Mouse (Mus musculus) heart, embryonic 12.5 days (tissue): ENCODE measurements around the gene Gm45717. TPM values are rescaled to one million over a fixed set of nuclear protein-coding genes. Genes with fewer than 3 reads are reported as not detected.

Experiments
- ATAC-seq: fragments of 200-750 bp; cut with Nextera tagmentation; 2 replicates; pipeline ENCODE4 v1.8.0; 2017; ENCODE audit warnings: moderate TSS enrichment, moderate library complexity; ENCODE audit not compliant: insufficient number of reproducible peaks, low FRiP score
- H3K27ac ChIP-seq: fragments of 300-500 bp; sonication (generic); 2 replicates; pipeline ENCODE4 v1.5.1; 2016; ENCODE audit warnings: mild to moderate bottlenecking, moderate library complexity; ENCODE audit not compliant: poor library complexity, severe bottlenecking
- H3K27me3 ChIP-seq: fragments of 300-500 bp; sonication (generic); replicated peaks from 2 replicates; pipeline ENCODE4 v1.6.1; 2016; ENCODE audit warnings: mild to moderate bottlenecking, moderate library complexity
- H3K36me3 ChIP-seq: fragments of 300-500 bp; sonication (generic); 2 replicates; pipeline ENCODE4 v1.6.1; 2016; ENCODE audit warnings: mild to moderate bottlenecking, moderate library complexity
- H3K4me1 ChIP-seq: fragments of 300-500 bp; sonication (generic); replicated peaks from 2 replicates; pipeline ENCODE4 v1.6.1; 2016; ENCODE audit warnings: mild to moderate bottlenecking
- H3K4me2 ChIP-seq: fragments of 300-500 bp; sonication (generic); 2 replicates; pipeline ENCODE4 v1.6.1; 2016; ENCODE audit warnings: mild to moderate bottlenecking, moderate library complexity
- H3K4me3 ChIP-seq: fragments of 300-500 bp; sonication (generic); 2 replicates; pipeline ENCODE4 v1.5.1; 2016; ENCODE audit warnings: mild to moderate bottlenecking
- H3K9ac ChIP-seq: fragments of 300-500 bp; sonication (generic); 2 replicates; pipeline ENCODE4 v1.6.1; 2016; ENCODE audit warnings: mild to moderate bottlenecking, moderate library complexity
- H3K9me3 ChIP-seq: fragments of 300-500 bp; sonication (generic); replicated peaks from 2 replicates; pipeline ENCODE4 v1.6.1; 2016; ENCODE audit warnings: mild to moderate bottlenecking, moderate library complexity
- WGBS: fragments of 180-500 bp; shearing (Covaris S2); methylation state at CpG from one replicate; pipeline ENCODE4 v1.1.7; 2016; 5-methylcytosine and 5-hydroxymethylcytosine counted together
- polyA plus RNA-seq: library from polyadenylated mRNA; unstranded; fragments of >200 nt; fragmentation: Nextera tagmentation; extraction: Ambion mirVana; gene quantifications from 2 replicates; pipeline ENCODE4 v1.2.1, GENCODE M21; 2016

The Gm45717 gene
- polyA plus RNA-seq, 1 experiment from 2014 or later, result not detected

DNA sequence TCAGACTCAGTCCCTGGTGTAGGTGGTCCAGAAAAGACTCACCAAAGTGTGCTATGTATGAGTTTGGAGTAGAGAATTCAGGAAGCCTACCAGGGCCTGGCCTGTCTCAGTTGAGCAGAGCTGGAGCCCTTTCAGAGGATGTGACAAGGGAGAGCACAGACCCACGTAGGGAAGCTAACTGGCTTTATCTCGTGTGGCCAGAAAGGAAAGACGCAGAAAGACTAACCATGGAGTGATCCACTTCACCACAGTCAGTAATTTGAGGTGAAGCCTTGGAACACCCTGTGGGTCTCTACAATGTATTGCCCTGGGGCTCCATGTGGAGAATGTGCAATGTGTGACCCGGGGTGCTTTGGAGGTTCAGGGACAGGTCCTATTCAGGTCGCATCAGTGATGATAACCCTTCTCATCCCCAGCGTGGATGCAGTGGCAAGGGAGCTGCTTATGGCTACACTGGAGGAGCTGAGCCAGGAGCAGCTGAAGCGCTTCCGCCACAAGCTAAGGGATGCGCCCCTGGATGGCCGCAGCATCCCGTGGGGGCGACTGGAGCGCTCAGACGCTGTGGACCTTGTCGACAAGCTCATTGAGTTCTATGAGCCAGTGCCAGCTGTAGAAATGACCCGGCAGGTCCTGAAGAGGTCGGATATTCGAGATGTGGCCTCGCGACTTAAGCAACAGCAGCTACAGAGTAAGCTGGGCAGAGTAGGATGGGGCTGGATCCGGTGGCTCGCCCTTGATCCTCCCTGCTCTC is 34.3 kb downstream of the Gm45717 start:
- H3K4me2 ChIP-seq, result no peak overlapping the region
- WGBS, result 22% methylated on average over 22 of the region's 22 CpGs
- H3K36me3 ChIP-seq, result no peaks in the 10 kb centered on the region
- H3K9me3 ChIP-seq, result no peaks in the 10 kb centered on the region
- peaks cover 11% of the 10 kb centered on the region for H3K4me1 ChIP-seq
- no peak overlapping the region for H3K4me3 ChIP-seq
- H3K27me3 ChIP-seq, result peaks cover 87% of the 10 kb centered on the region
- no peak overlapping the region for H3K9ac ChIP-seq
- H3K27ac ChIP-seq, result no peak overlapping the region
- no peak for ATAC-seq

DNA sequence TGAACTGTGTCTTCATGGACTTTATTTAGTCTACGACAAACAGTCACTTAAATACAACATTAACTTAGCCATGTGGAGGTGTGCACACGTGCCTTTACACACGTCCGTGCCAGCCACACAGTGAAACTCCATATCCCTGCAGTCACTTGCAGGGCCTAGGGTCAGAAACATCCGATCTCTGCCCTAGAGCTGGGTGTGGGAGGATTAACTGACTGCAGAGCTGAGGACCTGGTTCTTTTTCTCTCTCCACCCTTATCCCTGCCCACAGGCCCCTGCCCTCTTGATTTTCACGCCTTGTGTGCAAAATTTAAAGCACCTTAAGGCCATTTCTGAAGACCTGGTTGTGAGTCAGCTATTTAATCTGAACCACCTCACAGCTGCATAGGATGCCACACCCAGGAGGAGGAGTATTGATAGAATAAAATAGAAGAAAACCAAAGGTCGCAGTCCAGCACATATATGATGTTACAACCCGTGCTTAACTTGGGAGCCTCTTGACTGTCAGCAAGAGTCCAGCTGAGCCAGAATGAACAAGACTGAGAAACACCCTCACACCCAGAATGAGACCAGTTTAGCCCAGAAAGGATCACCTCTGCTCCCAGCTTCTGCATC is 35.2 kb downstream of the Gm45717 start, which contains the start of gene Nlrp6:
Gene Nlrp6 (plus strand): TSS at position 485 of the 612 bp plus-strand sequence.
- H3K4me2 ChIP-seq, result no peak within 1 kb of the TSS
- peaks cover 11% of the 10 kb centered on the region for H3K4me1 ChIP-seq
- ATAC-seq, result no peak
- no peak within 1 kb of the TSS for H3K9ac ChIP-seq
- no peak within 1 kb of the TSS for H3K27ac ChIP-seq
- H3K36me3 ChIP-seq, result no peaks in the 10 kb centered on the region
- no peaks in the 10 kb centered on the region for H3K9me3 ChIP-seq
- no peak within 1 kb of the TSS for H3K4me3 ChIP-seq
- WGBS, result 71% methylated on average over 8 of the region's 8 CpGs
- peaks cover 85% of the 10 kb centered on the region for H3K27me3 ChIP-seq

DNA sequence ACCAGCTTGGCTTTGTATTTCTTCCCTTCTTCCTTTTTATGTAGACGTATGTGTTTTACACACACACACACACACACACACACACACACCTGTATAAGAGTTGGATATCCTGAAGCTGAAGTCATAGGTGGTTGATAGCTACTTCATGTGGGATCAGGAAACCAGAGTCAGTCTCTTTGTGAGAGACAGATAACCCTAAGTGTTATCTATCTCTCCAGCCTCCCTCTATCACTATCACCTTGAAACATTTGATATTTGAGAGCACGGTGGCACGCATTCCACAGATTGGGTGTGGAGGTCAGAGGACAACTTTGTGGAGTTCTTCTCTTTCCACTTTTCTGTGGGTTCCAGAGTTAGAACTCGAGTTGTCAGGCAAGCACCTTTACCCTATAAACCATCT is 35.8 kb downstream of the Gm45717 start:
- 38% methylated on average over 4 of the region's 4 CpGs for WGBS
- Histone ChIP-seq H3K27me3 (peaks cover 80% of the 10 kb centered on the region), H3K4me3 (no peak overlapping the region), H3K9ac (no peak overlapping the region), H3K27ac (no peak overlapping the region), H3K36me3 (no peaks in the 10 kb centered on the region), H3K4me1 (peaks cover 11% of the 10 kb centered on the region), H3K4me2 (no peak overlapping the region), H3K9me3 (no peaks in the 10 kb centered on the region)
- ATAC-seq, result no peak

DNA sequence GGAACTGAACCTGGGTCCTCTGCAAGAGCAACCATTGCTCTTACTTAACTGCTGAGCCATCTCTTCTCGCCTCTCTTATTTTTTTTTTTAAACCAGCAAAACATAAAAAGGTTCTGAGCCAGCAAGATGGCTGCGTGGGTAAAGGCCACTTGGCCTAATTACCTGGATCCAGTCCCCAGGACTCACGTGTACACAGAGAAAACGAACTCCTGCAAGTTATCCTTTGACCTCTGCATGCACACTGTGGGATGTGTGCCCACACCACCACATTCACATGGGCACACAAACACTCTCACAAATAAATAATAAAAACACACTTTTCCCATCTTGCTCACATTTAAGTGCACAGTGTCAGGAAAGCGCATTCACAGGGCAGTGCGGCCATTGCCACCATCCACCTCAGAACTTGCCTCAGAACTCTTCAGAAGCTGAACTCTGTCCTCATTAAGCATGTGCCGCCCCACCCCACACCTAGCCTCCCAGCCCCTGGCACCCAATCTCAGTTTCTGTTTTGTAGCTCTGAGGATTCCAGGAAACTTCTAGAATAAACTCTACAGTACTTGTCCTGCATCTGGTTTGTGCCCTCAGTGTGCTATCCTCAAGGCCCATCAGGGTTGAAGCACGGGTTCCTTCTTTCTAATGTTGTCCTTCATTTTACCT is 41.6 kb downstream of the Gm45717 start:
- no peak overlapping the region for H3K27ac ChIP-seq
- H3K4me2 ChIP-seq, result no peak overlapping the region
- no peaks in the 10 kb centered on the region for H3K4me1 ChIP-seq
- no peak for ATAC-seq
- WGBS, result 80% methylated on average over 8 of the region's 8 CpGs
- H3K4me3 ChIP-seq, result no peak overlapping the region
- H3K36me3 ChIP-seq, result no peaks in the 10 kb centered on the region
- no peaks in the 10 kb centered on the region for H3K9me3 ChIP-seq
- peaks cover 34% of the 10 kb centered on the region for H3K27me3 ChIP-seq
- H3K9ac ChIP-seq, result no peak overlapping the region

DNA sequence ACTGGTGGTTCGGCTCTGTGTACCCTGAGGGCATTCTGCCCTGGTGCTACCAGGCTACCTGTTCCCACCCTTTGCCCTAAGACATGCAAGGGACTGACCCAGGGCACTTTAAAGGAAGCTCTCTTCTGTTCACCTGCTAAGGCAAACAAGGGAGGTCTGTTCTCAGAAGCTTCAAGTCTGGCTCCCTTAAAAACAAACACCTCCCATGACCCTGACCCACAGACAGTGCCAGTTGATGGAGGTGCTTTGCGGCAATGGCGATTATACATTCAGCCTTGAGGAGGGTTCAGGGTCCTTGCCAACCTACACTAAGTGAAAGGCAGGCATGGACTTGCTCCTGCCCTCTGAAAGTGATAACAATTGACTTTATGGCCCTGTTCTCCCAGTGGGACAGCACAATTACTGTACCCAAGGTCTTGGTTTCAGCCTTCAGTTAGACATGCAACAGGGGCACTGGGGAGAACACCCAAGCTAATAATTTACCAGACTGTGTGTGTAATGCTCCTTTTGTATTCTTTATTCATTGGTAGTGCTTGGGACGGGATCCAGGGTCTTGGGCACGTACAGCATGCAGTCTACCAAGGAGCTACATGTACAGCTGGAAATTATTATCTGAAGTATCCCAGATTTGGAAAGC is 42.8 kb downstream of the Gm45717 start:
- no peak overlapping the region for H3K4me2 ChIP-seq
- 77% methylated on average over 5 of the region's 5 CpGs for WGBS
- H3K4me3 ChIP-seq, result no peak overlapping the region
- no peak overlapping the region for H3K27ac ChIP-seq
- no peaks in the 10 kb centered on the region for H3K9me3 ChIP-seq
- no peaks in the 10 kb centered on the region for H3K36me3 ChIP-seq
- peaks cover 25% of the 10 kb centered on the region for H3K27me3 ChIP-seq
- no peaks in the 10 kb centered on the region for H3K4me1 ChIP-seq
- H3K9ac ChIP-seq, result no peak overlapping the region
- ATAC-seq, result no peak

DNA sequence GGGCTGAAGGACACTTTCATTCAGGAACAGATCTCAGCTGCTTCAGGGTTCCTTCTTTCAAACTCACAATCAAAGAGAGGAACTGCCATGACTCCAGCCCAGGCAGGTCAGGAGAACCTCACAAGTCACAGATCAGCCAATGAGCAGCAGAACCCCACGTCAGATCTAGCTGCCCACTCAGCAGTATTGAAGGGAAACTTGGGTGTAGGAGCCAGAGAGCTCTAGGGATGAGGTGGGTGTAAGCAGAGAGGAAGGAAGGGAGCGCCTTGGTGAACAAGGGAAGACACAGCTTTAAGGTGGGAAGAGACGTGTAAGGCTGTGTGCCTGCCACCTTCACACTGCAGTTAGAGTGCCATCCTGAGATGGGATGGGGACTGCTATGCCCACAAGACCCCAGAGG is 43.4 kb downstream of the Gm45717 start:
- Histone ChIP-seq H3K9ac (no peak overlapping the region), H3K27ac (no peak overlapping the region), H3K4me1 (no peaks in the 10 kb centered on the region), H3K27me3 (peaks cover 20% of the 10 kb centered on the region), H3K4me2 (no peak overlapping the region), H3K36me3 (no peaks in the 10 kb centered on the region), H3K9me3 (no peaks in the 10 kb centered on the region), H3K4me3 (no peak overlapping the region)
- WGBS, result 62% methylated on average over 3 of the region's 3 CpGs
- ATAC-seq, result no peak

DNA sequence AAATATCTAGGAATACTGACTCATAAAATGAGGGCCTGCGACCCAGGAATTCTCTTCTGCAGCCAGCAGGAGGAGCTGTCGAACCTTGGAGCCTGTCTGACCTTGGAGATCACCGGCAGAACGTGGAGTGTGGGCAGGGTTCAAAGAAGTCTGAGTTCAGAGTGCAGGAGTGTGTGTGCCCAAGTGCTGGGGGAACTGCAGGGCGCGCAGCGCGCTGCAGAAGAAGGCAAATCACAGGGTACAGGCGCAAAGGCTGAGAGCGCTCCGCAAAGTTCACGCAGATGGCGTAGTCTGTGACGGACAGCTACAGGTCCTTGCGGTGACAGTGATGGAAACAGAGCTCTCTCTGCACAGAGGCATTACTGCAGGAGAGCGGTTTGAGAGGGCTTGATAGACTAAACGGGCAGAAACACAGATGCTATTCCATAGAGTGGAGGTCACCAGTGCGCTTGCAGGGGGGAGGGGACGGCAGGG is 47.1 kb downstream of the Gm45717 start:
- peak overlapping the region; percentile 82 for H3K4me2 ChIP-seq
- H3K4me3 ChIP-seq, result peak overlapping the region; percentile 48
- no peaks in the 10 kb centered on the region for H3K36me3 ChIP-seq
- 2% methylated on average over 19 of the region's 19 CpGs for WGBS
- H3K27me3 ChIP-seq, result 0 out of 2 replicates have a peak, but pooled peaks cover 16% of the 10 kb centered on the region
- no peaks in the 10 kb centered on the region for H3K4me1 ChIP-seq
- no peaks in the 10 kb centered on the region for H3K9me3 ChIP-seq
- peak; percentile 74 for ATAC-seq
- no peak overlapping the region for H3K27ac ChIP-seq
- peak overlapping the region; percentile 67 for H3K9ac ChIP-seq

DNA sequence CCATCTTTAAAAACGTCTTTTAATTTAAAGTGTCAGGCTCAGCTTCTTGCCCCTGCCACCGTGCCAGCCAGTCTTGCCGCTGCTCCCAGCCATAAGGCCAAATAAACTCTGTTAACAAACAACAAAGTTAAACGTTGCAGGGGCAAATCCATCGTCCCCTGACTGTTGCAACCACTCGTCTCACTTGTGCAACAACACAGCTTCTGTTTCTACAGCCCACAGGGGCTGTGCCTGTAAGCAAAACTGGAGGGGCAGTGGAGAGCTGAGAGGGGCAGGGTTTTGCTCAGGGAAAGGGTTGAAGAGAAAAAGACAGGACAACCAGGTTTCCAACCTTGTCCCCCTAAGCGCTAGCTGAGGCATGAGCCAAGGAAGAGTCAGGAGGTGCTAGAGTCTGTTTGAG is 47.6 kb downstream of the Gm45717 start:
- H3K4me3 ChIP-seq, result no peak overlapping the region
- no peak overlapping the region for H3K9ac ChIP-seq
- no peak overlapping the region for H3K27ac ChIP-seq
- no peaks in the 10 kb centered on the region for H3K9me3 ChIP-seq
- no peak for ATAC-seq
- 47% methylated on average over 7 of the region's 7 CpGs for WGBS
- H3K4me2 ChIP-seq, result no peak overlapping the region
- no peaks in the 10 kb centered on the region for H3K4me1 ChIP-seq
- H3K36me3 ChIP-seq, result no peaks in the 10 kb centered on the region
- 0 out of 2 replicates have a peak, but pooled peaks cover 16% of the 10 kb centered on the region for H3K27me3 ChIP-seq

DNA sequence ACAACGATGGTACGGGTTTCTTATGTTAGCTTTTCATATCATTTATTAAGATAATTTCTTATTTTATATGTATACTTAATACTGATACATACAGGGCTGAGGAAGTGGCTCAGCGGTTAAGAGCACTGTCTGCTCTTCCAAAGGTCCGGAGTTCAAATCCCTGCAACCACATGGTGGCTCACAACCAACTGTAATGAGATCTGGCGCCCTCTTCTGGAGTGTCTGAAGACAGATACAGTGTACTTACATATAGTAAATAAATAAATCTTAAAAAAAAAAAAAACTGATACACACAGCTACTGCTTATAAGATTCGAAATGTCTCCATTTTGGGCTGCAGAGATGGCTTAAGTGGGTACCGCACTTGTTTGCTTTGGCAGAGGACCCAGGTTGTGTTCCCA is 48.0 kb downstream of the Gm45717 start:
- Histone ChIP-seq H3K27ac (no peak overlapping the region), H3K4me2 (no peak overlapping the region), H3K9me3 (no peaks in the 10 kb centered on the region), H3K4me1 (no peaks in the 10 kb centered on the region), H3K36me3 (no peaks in the 10 kb centered on the region), H3K27me3 (0 out of 2 replicates have a peak, but pooled peaks cover 11% of the 10 kb centered on the region), H3K4me3 (no peak overlapping the region), H3K9ac (no peak overlapping the region)
- WGBS, result 77% methylated on average over 7 of the region's 7 CpGs
- no peak for ATAC-seq

DNA sequence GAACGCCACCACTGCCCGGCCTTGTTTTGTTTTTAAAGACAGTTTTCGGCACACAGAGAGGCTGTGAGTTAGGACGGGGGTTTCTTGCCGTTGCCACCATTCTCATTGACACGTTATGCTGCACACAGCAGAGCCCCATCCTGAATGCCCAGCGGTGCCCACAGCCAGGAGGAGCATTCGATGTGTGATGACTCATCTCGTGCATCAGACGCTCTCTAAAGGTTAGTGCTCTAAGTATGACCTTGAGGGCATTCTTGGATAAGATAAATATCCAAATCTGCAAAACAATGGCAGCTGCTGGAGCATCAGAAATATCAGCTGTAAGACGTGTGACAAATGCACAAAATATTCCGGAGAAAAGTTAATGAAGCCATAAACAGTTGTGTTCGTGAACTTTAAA is 48.6 kb downstream of the Gm45717 start:
- Histone ChIP-seq H3K4me1 (no peaks in the 10 kb centered on the region), H3K27ac (no peak overlapping the region), H3K27me3 (0 out of 2 replicates have a peak, but pooled peaks cover 7% of the 10 kb centered on the region), H3K4me2 (no peak overlapping the region), H3K36me3 (no peaks in the 10 kb centered on the region), H3K9ac (no peak overlapping the region), H3K4me3 (no peak overlapping the region), H3K9me3 (no peaks in the 10 kb centered on the region)
- no peak for ATAC-seq
- WGBS, result 75% methylated on average over 13 of the region's 13 CpGs

DNA sequence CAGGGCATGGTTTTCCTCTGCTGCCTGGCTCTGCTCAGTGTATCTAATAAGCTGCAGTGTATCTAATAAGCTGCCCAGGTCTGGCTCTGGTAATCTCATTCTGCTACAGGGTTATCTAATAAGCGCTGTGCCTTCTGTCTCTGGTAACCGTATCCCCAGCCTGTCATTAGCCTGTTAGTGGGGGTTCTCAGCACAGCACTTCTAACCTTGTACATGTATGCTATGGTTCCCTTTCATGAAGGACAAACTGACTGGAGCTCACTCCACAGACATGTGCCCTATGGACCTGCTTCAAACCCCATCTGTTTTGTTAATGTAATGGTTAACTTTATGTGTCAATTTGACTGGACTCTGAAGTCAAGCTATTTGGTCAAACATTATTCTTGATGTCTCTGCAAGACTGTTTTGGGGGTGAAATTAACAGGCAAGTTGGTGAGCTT is 50.1 kb downstream of the Gm45717 start:
- ATAC-seq, result no peak
- Histone ChIP-seq H3K4me1 (peaks cover 5% of the 10 kb centered on the region; the same call in 1 of the 2 replicates), H3K27me3 (0 out of 2 replicates have a peak, but pooled peaks cover 4% of the 10 kb centered on the region), H3K27ac (no peak overlapping the region), H3K9me3 (no peaks in the 10 kb centered on the region), H3K4me3 (no peak overlapping the region), H3K36me3 (no peaks in the 10 kb centered on the region), H3K4me2 (no peak overlapping the region), H3K9ac (no peak overlapping the region)
- WGBS, result 46% methylated on average over 2 of the region's 2 CpGs
